Mouse (Mus musculus): ENCODE results near the gene Gm48552. TPM values are rescaled to one million over a fixed set of nuclear protein-coding genes. Genes with fewer than 3 reads are reported as not detected.

Gene Gm48552
- not detected for polyA plus RNA-seq (2014; fragmentation: Illumina TruSeq; extraction: RNeasy Lipid Tissue Mini Kit (QIAGEN cat#74804); ENCODE audit: low read depth, low replicate concordance)

GRCm38 (mm10) chr10:81388505-81389055 is at the start of gene Gm48552:
TSS of gene Gm48552 (plus strand) at chr10:81389005.

DNA sequence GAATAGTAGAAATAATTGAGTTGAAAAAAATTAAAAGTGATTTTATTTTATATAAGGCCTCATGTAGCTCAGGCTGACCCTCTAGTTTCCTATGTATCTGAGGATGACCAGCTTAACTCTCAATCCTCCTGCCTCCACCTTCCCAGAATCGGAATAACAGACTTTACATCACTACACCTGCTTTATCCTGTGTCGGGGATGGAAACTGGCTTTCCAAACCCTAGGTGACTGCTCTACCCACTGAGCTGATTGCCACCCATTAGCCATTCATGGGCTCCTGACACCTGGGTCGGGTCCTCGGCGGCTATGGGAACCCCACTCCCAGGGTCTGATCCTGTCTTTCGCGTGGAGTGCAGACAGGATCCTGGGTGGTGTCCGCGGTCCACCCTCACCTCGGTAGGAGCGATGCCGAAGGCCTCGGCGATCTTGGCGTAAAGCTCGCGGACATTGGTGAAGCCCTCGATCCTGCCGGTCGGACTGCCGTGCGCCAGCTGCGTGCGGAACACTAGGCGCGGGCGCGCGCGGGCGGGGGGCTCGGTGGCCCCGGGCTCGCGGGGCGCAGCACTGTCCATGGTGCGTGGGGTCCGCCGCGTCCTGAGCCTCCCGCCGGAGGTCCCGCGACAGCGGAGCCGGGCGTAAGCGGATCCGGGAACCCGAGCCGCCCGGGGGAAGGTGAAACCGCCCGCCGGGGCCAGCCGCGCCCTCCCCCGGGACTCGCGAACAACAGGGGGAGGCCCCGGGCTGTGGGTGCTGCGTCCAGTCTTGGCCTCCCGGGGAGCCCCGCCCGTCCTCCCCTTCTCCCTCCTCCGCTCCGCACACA is 45.9 kb upstream of the Gm48552 start, which contains the start of gene Gipc3:
Gene Gipc3, minus strand, starts transcription at position 581 of the 820 bp plus-strand sequence.

GRCm38 (mm10) chr10:81350351-81351063 is 38.3 kb upstream of the Gm48552 start, which contains the start of gene Hmg20b:
TSS of gene Hmg20b (minus strand) at chr10:81350480.

DNA sequence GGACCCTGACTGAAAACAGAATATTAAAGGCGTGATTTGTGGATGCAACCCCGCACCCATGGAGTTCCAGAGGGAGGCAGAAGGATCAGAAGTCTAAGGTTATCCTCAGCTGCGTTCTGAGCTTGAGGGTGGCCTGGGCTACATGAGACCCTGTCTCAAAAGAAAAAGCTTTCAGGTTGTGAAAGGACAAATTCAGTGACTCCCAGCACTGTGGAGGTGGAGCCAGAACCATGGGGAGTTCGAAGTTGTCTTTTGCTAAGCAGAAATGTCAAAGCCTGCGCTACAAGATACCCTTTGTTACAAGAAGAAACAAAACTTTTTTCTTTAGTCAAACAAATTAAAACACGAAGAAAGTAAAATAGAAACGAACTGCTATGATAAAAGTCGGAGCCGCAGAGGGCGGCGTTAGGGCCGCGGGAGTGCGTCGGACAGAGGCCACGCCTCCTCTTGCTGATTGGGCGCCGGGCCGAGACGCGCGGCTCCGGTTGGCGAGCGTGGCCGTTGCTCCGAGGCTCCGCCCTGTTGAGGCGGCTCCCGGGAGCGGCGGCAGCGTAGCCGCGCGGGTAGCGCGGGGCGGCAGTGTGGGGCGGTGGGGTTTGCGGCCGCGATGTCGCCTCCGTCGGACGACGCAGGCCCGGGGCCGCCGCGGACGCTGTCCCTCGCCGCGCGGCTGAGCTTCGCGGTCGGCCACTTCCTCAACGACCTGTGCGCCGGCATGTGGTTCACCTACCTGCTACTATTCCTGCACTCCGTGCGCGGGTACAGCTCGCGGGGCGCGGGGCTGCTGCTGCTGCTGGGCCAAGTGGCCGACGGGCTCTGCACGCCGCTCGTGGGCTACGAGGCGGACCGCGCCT is 31.6 kb upstream of the Gm48552 start, which contains the start of gene Mfsd12:
Gene Mfsd12, plus strand, starts transcription at position 501 of the 854 bp plus-strand sequence.

DNA sequence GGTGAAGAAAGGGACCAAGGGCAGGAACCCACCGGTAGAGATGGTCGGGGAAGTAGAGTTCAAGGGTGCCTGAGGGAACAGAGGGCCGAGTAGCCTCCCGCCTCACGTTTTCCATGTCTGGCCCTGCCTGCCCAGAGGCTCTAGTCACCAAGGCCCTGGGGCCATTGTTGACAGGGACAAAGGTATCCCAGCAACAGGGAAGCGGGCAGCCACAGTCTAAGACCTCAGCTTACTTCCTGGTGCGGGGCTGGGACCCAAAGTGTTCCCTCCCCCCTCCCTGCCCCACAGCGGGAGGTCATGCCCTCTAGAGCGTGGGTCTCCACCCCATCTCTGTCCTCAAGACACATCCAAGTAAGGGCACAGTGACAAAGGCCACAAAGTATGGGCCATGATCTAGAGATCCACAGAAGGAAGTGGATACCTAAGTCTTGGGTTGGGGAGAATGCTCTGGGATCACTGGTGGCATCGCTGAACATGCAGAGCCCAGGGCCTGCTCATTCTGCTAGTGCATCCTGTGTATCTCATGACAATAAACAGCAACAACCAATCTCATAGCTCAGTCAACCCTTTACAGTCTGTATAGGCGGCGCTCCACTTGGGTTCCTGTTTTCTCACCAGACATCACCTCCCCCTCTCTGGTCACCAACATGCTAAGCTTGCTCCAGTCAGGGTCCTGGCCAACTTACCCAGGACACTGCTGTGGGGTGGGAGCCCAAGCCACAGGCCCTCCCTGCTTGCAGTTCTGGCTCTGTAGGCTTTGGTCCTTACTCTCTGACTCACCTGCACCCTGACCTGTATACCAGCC is 22.9 kb upstream of the Gm48552 start, which contains the start of gene 4930404N11Rik:
Gene 4930404N11Rik, minus strand, starts transcription at position 145 of the 805 bp plus-strand sequence.

GRCm38 (mm10) chr10:81377793-81378552 is 10.8 kb upstream of the Gm48552 start, which contains the start of gene Fzr1:
TSS of gene Fzr1 (minus strand) at chr10:81378516.

GRCm38 (mm10) chr10:81383802-81384604 is 4.8 kb upstream of the Gm48552 start, which contains the start of the genes Dohh and Gm48551:
TSS of gene Dohh (plus strand) at chr10:81384428.
TSS of gene Gm48551 (plus strand) at chr10:81384466.

DNA sequence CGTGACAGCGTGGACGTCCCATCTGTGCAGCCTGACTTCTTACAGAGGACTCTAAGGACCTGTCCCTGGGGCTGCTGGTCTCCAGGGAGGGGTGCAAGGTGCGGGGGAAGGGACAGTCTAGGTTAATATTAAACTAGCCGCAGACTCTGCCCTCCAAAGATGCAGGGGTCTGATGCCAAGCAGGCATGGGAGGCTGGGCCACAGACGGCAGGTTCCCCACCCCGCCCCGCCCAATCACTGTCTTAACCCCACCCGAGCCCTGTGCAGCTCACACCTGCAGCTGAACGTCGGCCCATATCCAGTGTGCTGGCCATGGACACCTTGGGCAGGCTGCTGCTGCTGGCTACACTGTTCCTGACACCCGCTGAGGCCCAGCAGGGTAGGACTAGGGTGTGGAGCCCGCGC is 4.0 kb downstream of the Gm48552 start, which contains the start of gene Smim24:
Gene Smim24, plus strand, starts transcription at position 271 of the 405 bp plus-strand sequence.

Other genes starting within 250 kb of the Gm48552 start
- 17.0 TPM for gene Pias4, start 221.1 kb upstream of the Gm48552 start, polyA plus RNA-seq (2014; fragmentation: Illumina TruSeq; extraction: RNeasy Lipid Tissue Mini Kit (QIAGEN cat#74804); ENCODE audit: low read depth, low replicate concordance)
- gene Eef2, start 212.4 kb upstream of the Gm48552 start, polyA plus RNA-seq (2014; fragmentation: Illumina TruSeq; extraction: RNeasy Lipid Tissue Mini Kit (QIAGEN cat#74804); ENCODE audit: low read depth, low replicate concordance): 1,037 TPM
- 33.0 TPM for gene Dapk3, start 206.0 kb upstream of the Gm48552 start, polyA plus RNA-seq (2014; fragmentation: Illumina TruSeq; extraction: RNeasy Lipid Tissue Mini Kit (QIAGEN cat#74804); ENCODE audit: low read depth, low replicate concordance)
- gene 4930442H23Rik, start 205.2 kb upstream of the Gm48552 start, polyA plus RNA-seq (2014; fragmentation: Illumina TruSeq; extraction: RNeasy Lipid Tissue Mini Kit (QIAGEN cat#74804); ENCODE audit: low read depth, low replicate concordance): not detected
- gene Nmrk2, start 187.0 kb upstream of the Gm48552 start, polyA plus RNA-seq (2014; fragmentation: Illumina TruSeq; extraction: RNeasy Lipid Tissue Mini Kit (QIAGEN cat#74804); ENCODE audit: low read depth, low replicate concordance): 4.1 TPM
- gene Atcay, start 158.2 kb upstream of the Gm48552 start, polyA plus RNA-seq (2014; fragmentation: Illumina TruSeq; extraction: RNeasy Lipid Tissue Mini Kit (QIAGEN cat#74804); ENCODE audit: low read depth, low replicate concordance): not detected
- 3.0 TPM for gene Zfr2, start 155.8 kb upstream of the Gm48552 start, polyA plus RNA-seq (2014; fragmentation: Illumina TruSeq; extraction: RNeasy Lipid Tissue Mini Kit (QIAGEN cat#74804); ENCODE audit: low read depth, low replicate concordance)
- 0.47 TPM for gene Matk, start 136.1 kb upstream of the Gm48552 start, polyA plus RNA-seq (2014; fragmentation: Illumina TruSeq; extraction: RNeasy Lipid Tissue Mini Kit (QIAGEN cat#74804); ENCODE audit: low read depth, low replicate concordance)
- gene Mrpl54, start 122.1 kb upstream of the Gm48552 start, polyA plus RNA-seq (2014; fragmentation: Illumina TruSeq; extraction: RNeasy Lipid Tissue Mini Kit (QIAGEN cat#74804); ENCODE audit: low read depth, low replicate concordance): 123 TPM
- gene Apba3, start 122.0 kb upstream of the Gm48552 start, polyA plus RNA-seq (2014; fragmentation: Illumina TruSeq; extraction: RNeasy Lipid Tissue Mini Kit (QIAGEN cat#74804); ENCODE audit: low read depth, low replicate concordance): 90.2 TPM
- gene Tjp3, start 97.4 kb upstream of the Gm48552 start, polyA plus RNA-seq (2014; fragmentation: Illumina TruSeq; extraction: RNeasy Lipid Tissue Mini Kit (QIAGEN cat#74804); ENCODE audit: low read depth, low replicate concordance): not detected
- gene Pip5k1c, start 96.0 kb upstream of the Gm48552 start, polyA plus RNA-seq (2014; fragmentation: Illumina TruSeq; extraction: RNeasy Lipid Tissue Mini Kit (QIAGEN cat#74804); ENCODE audit: low read depth, low replicate concordance): 26.5 TPM
- gene Cactin, start 67.9 kb upstream of the Gm48552 start, polyA plus RNA-seq (2014; fragmentation: Illumina TruSeq; extraction: RNeasy Lipid Tissue Mini Kit (QIAGEN cat#74804); ENCODE audit: low read depth, low replicate concordance): 15.5 TPM
- 2.3 TPM for gene Tbxa2r, start 60.3 kb upstream of the Gm48552 start, polyA plus RNA-seq (2014; fragmentation: Illumina TruSeq; extraction: RNeasy Lipid Tissue Mini Kit (QIAGEN cat#74804); ENCODE audit: low read depth, low replicate concordance)
- 3.9 TPM for gene Gipc3, start 45.7 kb upstream of the Gm48552 start, polyA plus RNA-seq (2014; fragmentation: Illumina TruSeq; extraction: RNeasy Lipid Tissue Mini Kit (QIAGEN cat#74804); ENCODE audit: low read depth, low replicate concordance)
- 47.1 TPM for gene Hmg20b, start 38.5 kb upstream of the Gm48552 start, polyA plus RNA-seq (2014; fragmentation: Illumina TruSeq; extraction: RNeasy Lipid Tissue Mini Kit (QIAGEN cat#74804); ENCODE audit: low read depth, low replicate concordance)
- gene Mfsd12, start 31.5 kb upstream of the Gm48552 start, polyA plus RNA-seq (2014; fragmentation: Illumina TruSeq; extraction: RNeasy Lipid Tissue Mini Kit (QIAGEN cat#74804); ENCODE audit: low read depth, low replicate concordance): 6.7 TPM
- gene 4930404N11Rik, start 23.2 kb upstream of the Gm48552 start, polyA plus RNA-seq (2014; fragmentation: Illumina TruSeq; extraction: RNeasy Lipid Tissue Mini Kit (QIAGEN cat#74804); ENCODE audit: low read depth, low replicate concordance): not detected
- gene Fzr1, start 10.5 kb upstream of the Gm48552 start, polyA plus RNA-seq (2014; fragmentation: Illumina TruSeq; extraction: RNeasy Lipid Tissue Mini Kit (QIAGEN cat#74804); ENCODE audit: low read depth, low replicate concordance): 21.5 TPM
- 54.8 TPM for gene Dohh, start 4.6 kb upstream of the Gm48552 start, polyA plus RNA-seq (2014; fragmentation: Illumina TruSeq; extraction: RNeasy Lipid Tissue Mini Kit (QIAGEN cat#74804); ENCODE audit: low read depth, low replicate concordance)
- 2.0 TPM for gene Gm48551, start 4.5 kb upstream of the Gm48552 start, polyA plus RNA-seq (2014; fragmentation: Illumina TruSeq; extraction: RNeasy Lipid Tissue Mini Kit (QIAGEN cat#74804); ENCODE audit: low read depth, low replicate concordance)
- gene Smim24, start 4.0 kb downstream of the Gm48552 start, polyA plus RNA-seq (2014; fragmentation: Illumina TruSeq; extraction: RNeasy Lipid Tissue Mini Kit (QIAGEN cat#74804); ENCODE audit: low read depth, low replicate concordance): 6.5 TPM
- gene Nfic, start 66.6 kb downstream of the Gm48552 start, polyA plus RNA-seq (2014; fragmentation: Illumina TruSeq; extraction: RNeasy Lipid Tissue Mini Kit (QIAGEN cat#74804); ENCODE audit: low read depth, low replicate concordance): 69.1 TPM
- 0.50 TPM for gene Celf5, start 93.7 kb downstream of the Gm48552 start, polyA plus RNA-seq (2014; fragmentation: Illumina TruSeq; extraction: RNeasy Lipid Tissue Mini Kit (QIAGEN cat#74804); ENCODE audit: low read depth, low replicate concordance)
- 59.9 TPM for gene Ncln, start 107.4 kb downstream of the Gm48552 start, polyA plus RNA-seq (2014; fragmentation: Illumina TruSeq; extraction: RNeasy Lipid Tissue Mini Kit (QIAGEN cat#74804); ENCODE audit: low read depth, low replicate concordance)
- gene S1pr4, start 111.1 kb downstream of the Gm48552 start, polyA plus RNA-seq (2014; fragmentation: Illumina TruSeq; extraction: RNeasy Lipid Tissue Mini Kit (QIAGEN cat#74804); ENCODE audit: low read depth, low replicate concordance): 0.65 TPM
- gene Gna15, start 135.2 kb downstream of the Gm48552 start, polyA plus RNA-seq (2014; fragmentation: Illumina TruSeq; extraction: RNeasy Lipid Tissue Mini Kit (QIAGEN cat#74804); ENCODE audit: low read depth, low replicate concordance): 2.3 TPM
- gene Gna11, start 156.2 kb downstream of the Gm48552 start, polyA plus RNA-seq (2014; fragmentation: Illumina TruSeq; extraction: RNeasy Lipid Tissue Mini Kit (QIAGEN cat#74804); ENCODE audit: low read depth, low replicate concordance): 52.1 TPM
- gene Aes, start 170.5 kb downstream of the Gm48552 start, polyA plus RNA-seq (2014; fragmentation: Illumina TruSeq; extraction: RNeasy Lipid Tissue Mini Kit (QIAGEN cat#74804); ENCODE audit: low read depth, low replicate concordance): 1,032 TPM
- 16.3 TPM for gene Tle2, start 185.6 kb downstream of the Gm48552 start, polyA plus RNA-seq (2014; fragmentation: Illumina TruSeq; extraction: RNeasy Lipid Tissue Mini Kit (QIAGEN cat#74804); ENCODE audit: low read depth, low replicate concordance)
- 14.7 TPM for gene Tle6, start 212.1 kb downstream of the Gm48552 start, polyA plus RNA-seq (2014; fragmentation: Illumina TruSeq; extraction: RNeasy Lipid Tissue Mini Kit (QIAGEN cat#74804); ENCODE audit: low read depth, low replicate concordance)
- gene BC025920, start 217.3 kb downstream of the Gm48552 start, polyA plus RNA-seq (2014; fragmentation: Illumina TruSeq; extraction: RNeasy Lipid Tissue Mini Kit (QIAGEN cat#74804); ENCODE audit: low read depth, low replicate concordance): 5.9 TPM
- 8.1 TPM for gene Sirt6, start 238.8 kb downstream of the Gm48552 start, polyA plus RNA-seq (2014; fragmentation: Illumina TruSeq; extraction: RNeasy Lipid Tissue Mini Kit (QIAGEN cat#74804); ENCODE audit: low read depth, low replicate concordance)
- gene Ankrd24, start 239.5 kb downstream of the Gm48552 start, polyA plus RNA-seq (2014; fragmentation: Illumina TruSeq; extraction: RNeasy Lipid Tissue Mini Kit (QIAGEN cat#74804); ENCODE audit: low read depth, low replicate concordance): 19.0 TPM